Mouse (Mus musculus): Measurements from ENCODE around the gene Gjb3. TPM values are rescaled to one million over a fixed set of nuclear protein-coding genes. Genes with fewer than 3 reads are reported as not detected.

The Gjb3 gene
- total RNA-seq (2021): under 1 TPM in 1 of 2 experiments, not detected in 1; 0.21 TPM
- long read RNA-seq, experiment 1: 0 reads
- long read RNA-seq, experiment 2: 0 reads

DNA sequence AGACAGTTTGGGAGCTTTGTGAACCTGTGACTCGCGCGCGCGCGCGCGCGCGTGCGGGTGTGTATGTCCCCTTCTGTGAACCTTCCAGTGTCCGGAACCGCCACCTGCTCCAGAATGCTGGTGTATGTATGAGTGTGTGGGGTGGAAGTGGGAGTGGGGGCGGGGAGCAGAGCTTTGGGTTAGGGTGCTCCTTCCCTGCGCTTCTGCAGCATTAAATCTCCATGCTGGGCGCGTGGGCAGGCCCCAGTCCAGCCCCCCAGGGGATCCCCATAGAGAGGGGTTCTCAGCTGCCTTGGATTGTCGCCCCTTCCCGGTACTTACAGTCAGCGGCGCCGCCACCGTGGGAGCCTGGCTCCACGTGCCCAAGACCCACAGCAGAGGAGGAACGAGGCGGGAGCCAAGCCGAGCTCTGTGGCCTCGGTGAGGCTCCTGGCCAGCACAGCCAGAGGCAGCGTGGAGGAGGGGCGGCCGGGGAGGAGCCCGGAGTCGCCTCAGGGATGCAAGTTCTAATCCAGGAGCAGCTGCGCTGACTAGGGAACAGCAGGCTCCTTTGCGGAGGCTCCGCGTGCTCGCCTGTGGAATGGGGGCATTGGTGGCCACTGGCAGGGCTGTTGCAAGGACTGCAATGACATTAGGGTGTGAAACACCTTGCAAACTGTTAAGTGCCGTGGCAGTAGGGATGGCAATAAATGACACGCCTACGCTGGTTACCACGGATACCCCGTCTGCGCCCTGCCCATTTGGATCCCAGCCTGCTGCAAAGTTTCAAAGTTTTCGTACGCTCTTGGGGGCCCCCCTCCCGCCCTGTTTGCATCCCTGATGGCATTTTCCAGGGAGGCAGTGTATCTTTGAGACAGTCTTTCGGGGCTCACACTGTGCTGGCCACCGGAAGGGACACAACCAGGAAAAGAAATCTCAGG lies at the start of gene Gjb3:
TSS of gene Gjb3 (minus strand) at position 664 of the 920 bp plus-strand sequence.
- no peak within 1 kb of the TSS for H3K4me3 ChIP-seq
- no peak for DNase-seq (ENCODE audit: extremely low spot score in 1 of 2, low spot score in 2 of 2)

DNA sequence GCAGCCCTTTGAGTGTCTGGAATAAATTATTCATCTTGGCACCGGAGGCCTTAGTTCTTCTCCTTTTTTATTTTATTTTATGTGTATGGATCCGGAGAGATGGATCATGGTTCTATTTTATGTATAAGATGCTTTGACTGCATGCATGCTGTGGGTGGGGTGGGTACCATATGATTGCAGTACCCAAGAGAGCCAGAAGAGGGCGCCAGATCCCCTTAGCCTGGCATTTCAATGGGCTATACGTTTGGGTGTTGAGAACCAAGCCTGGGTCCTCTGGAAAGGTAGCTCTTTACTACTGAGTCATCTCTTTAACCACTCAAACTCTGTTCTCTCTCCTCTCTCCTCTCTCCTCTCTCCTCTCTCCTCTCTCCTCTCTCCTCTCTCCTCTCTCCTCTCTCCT lies 46.7 kb upstream of the Gjb3 start:
- no peak for DNase-seq (ENCODE audit: extremely low spot score in 1 of 2, low spot score in 2 of 2)
- intact Hi-C loops (cut with DNase I): no loop called here
- peak; percentile 51 for TF ChIP-seq CTCF (IDR thresholded peaks at IDR 0.05)
- Histone ChIP-seq H3K4me3 (no peak overlapping the region), H3K27ac (no peak overlapping the region)

More for the DNA sequence above, at the start of gene Gjb3:
- no peak for TF ChIP-seq CTCF (IDR thresholded peaks at IDR 0.05)
- intact Hi-C loops (cut with DNase I): no loop called here
- H3K27ac ChIP-seq: no peak within 1 kb of the TSS

DNA sequence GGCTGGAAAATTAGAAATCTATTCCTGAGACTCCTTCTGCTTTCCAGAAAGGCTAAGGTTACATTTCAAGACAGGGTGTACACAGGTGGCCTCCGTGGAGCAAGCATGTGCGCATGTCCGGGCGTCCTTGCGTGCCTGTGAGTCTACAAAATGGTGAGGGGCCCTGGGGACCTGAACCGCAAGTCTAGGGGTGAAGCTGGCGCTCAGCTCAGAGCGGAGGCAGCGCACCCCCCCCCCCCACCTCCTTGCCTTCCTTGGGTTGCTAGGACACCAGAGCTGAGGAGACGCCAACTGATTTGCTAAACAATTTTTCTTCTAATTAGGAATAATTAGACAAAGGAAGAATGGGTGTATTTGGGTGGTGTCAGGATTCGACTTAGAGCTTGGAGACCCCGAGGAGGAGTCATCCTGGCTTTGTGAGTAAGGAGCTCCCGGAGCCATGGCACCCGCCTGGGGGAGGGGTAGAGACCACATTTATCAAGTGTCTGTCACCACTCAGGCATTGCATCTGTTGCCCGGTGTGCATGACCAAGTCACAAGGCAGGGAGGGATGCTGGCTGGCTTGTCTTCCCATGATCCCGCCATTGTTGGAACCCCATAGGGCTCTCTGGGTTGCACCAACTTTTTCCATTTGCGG lies 45.0 kb upstream of the Gjb3 start:
- no peak for DNase-seq (ENCODE audit: extremely low spot score in 1 of 2, low spot score in 2 of 2)
- intact Hi-C loops (cut with DNase I): no loop called here
- TF ChIP-seq CTCF (IDR thresholded peaks at IDR 0.05): no peak
- Histone ChIP-seq H3K27ac (no peak overlapping the region), H3K4me3 (no peak overlapping the region)

DNA sequence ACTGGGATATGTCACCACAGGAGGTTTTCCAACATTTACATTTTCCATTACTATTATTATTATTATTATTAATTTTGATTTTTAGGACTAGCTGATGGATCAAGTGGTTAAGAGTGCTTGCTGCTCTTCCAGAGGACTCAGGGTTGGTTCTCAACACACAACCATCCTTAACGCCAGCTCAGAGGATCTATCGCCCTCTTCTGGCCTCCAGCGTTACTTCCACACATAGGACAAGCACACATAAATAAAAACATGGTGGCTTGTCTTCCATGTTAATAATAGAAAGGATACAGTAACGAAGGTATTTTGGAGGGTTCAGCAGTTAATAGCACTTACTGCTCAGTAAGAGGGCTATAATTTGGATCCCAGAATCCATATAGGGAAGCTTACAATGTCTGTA lies 44.0 kb upstream of the Gjb3 start:
- no peak for DNase-seq (ENCODE audit: extremely low spot score in 1 of 2, low spot score in 2 of 2)
- intact Hi-C loops (cut with DNase I): no loop called here
- peak; percentile 20 for TF ChIP-seq CTCF (IDR thresholded peaks at IDR 0.05)

DNA sequence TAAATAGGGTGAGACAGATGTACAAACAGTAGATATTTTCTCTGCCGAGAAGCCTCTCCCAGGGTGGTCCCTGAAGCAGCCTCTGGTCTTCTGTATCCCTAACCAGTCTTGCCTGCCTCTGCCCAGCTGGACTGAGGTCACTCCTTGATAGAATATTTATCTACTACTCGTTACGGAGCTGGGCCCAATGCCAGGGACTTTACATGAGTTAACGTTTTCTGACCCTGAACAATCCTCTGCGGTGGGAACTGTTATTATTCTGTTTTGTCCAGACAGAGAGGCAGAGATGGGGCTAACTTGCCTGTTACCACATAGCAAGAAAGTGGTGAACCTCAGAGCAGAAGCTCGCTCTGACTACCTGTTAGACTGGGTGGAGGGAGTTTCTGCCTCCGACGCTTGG lies 42.8 kb upstream of the Gjb3 start:
- TF ChIP-seq CTCF (IDR thresholded peaks at IDR 0.05): no peak
- Histone ChIP-seq H3K4me3 (no peak overlapping the region), H3K27ac (no peak overlapping the region)
- intact Hi-C loops (cut with DNase I): no loop called here
- DNase-seq (ENCODE audit: extremely low spot score in 1 of 2, low spot score in 2 of 2): no peak

More for the DNA sequence above, 44.0 kb upstream of the Gjb3 start:
- Histone ChIP-seq H3K4me3 (no peak overlapping the region), H3K27ac (no peak overlapping the region)

DNA sequence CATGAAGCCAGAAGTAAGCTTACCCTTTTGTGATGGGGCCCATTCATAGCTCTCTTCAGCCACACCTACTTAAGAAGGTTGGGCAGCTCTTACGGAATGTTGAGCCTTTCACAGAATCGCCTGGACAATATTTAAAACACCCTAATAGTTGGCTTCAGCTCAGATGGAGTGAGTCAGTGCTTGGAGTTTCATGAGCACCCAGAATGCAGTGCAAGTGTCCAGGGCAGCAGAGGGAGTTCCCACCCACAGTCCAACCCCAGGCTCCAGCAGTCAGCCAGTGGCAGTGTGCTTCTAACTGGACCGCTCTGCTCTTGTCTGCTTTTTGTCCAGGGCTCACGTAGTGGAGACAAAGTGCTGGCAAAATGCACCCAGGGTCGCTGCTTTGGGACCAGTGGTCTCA lies 40.9 kb upstream of the Gjb3 start:
- intact Hi-C loops (cut with DNase I): no loop called here
- DNase-seq (ENCODE audit: extremely low spot score in 1 of 2, low spot score in 2 of 2): no peak
- Histone ChIP-seq H3K4me3 (no peak overlapping the region), H3K27ac (no peak overlapping the region)
- no peak for TF ChIP-seq CTCF (IDR thresholded peaks at IDR 0.05)

DNA sequence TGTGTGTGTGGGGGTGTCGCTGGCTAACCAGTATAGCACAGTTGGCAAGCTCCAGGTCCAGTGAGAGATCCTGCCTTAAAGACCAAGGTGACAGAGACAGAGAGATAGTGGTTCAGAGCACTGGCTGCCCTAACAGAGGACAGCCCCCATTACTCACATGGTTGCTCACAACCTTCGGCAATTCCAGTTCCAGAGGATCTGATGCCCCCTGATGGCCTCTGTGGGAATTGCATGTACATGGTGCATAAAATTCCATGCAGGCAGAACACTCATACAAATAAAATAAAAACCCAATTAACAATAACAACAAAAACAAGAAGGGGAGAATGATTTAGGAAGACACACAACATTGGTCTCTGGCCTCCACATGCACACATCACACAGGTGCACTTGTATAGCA lies 39.8 kb upstream of the Gjb3 start:
- Histone ChIP-seq H3K27ac (no peak overlapping the region), H3K4me3 (no peak overlapping the region)
- peak; percentile 37 for TF ChIP-seq CTCF (IDR thresholded peaks at IDR 0.05)
- no peak for DNase-seq (ENCODE audit: extremely low spot score in 1 of 2, low spot score in 2 of 2)
- intact Hi-C loops (cut with DNase I): no loop called here

DNA sequence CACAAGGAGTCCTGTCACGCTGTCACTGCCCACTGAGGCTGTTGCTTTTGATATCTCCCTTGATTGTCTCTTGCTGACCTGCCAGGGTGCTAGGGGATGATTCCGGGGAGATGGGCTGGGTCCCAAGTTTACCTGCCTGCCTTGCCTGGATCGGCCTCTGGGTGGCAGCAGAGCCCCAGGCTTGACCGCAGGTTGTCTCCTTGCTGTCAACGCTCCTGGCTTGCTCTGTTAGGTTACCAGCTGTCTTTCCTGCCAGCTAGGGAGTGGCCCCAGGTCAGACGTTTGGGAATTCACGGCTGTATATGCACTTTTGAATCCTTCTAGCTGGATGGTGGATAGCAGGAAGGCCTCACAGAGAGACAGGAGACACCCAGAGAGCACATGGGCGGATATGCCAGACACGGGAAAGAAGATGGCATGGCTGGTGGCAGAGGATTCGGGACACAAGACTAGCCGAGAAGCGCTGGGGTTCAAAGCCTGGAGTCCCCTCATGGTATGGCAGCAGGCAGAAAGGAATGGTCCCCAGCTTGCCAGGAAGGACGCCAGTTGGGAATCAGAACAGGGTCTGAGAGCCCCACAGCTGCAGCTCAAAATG lies 37.8 kb upstream of the Gjb3 start:
- peak; percentile 70 to 78 for DNase-seq (ENCODE audit: extremely low spot score in 1 of 2, low spot score in 2 of 2)
- intact Hi-C loops (cut with DNase I): loop anchor here (1.0 to 5.0 kb wide), 3 partner anchors 69 to 1174 kb away; no protein-coding TSS in a partner anchor
- Histone ChIP-seq H3K27ac (no peak overlapping the region), H3K4me3 (no peak overlapping the region)
- TF ChIP-seq CTCF (IDR thresholded peaks at IDR 0.05): peak; percentile 93

DNA sequence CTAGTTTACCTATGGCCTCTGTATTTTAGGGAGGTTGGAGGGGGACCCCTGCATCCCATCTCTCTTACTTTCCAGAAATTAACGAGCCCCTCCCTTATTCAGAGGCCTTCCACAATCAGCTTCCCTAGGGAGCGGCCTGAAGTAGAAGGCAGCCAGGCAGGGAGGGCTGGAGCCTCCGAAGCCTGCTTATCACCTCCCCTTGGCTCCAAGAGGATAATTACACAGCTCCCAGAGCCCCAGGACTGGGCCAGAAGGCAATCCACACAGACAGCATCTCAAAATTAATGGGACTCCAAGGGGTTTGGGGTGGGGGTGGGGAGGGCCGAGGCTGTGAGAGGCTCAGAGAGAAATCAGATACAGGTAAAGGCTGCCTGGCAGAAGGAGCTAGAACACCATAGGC lies 35.2 kb upstream of the Gjb3 start:
- no peak overlapping the region for H3K4me3 ChIP-seq
- DNase-seq (ENCODE audit: extremely low spot score in 1 of 2, low spot score in 2 of 2): no peak
- intact Hi-C loops (cut with DNase I): loop anchor here (5.0 kb wide), 2 partner anchors 71 to 1176 kb away; no protein-coding TSS in a partner anchor
- H3K27ac ChIP-seq: no peak overlapping the region
- no peak for TF ChIP-seq CTCF (IDR thresholded peaks at IDR 0.05)

DNA sequence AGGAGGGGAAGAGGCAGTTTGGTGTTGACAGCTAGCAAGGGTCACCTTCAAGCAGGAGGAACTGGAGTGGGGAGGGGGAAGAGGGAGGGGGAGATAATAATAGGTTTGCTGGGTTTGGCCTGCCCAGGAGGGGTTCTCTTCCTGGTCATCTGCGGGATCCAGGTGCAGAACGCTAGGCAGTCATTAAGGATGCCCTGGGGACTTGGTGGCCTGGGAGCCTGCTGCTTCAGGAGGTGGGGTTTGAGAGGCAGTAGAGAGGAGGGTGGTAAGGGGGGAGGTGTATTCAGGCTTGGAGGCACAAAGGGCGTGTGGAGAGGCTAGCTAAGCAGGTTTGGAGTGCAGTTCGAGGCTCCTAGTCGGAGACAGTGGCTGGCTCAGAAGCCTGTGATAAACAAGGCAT lies 34.8 kb upstream of the Gjb3 start:
- TF ChIP-seq CTCF (IDR thresholded peaks at IDR 0.05): no peak
- intact Hi-C loops (cut with DNase I): loop anchor here (5.0 kb wide), 2 partner anchors 72 to 1177 kb away; no protein-coding TSS in a partner anchor
- DNase-seq (ENCODE audit: extremely low spot score in 1 of 2, low spot score in 2 of 2): no peak
- Histone ChIP-seq H3K4me3 (no peak overlapping the region), H3K27ac (no peak overlapping the region)

DNA sequence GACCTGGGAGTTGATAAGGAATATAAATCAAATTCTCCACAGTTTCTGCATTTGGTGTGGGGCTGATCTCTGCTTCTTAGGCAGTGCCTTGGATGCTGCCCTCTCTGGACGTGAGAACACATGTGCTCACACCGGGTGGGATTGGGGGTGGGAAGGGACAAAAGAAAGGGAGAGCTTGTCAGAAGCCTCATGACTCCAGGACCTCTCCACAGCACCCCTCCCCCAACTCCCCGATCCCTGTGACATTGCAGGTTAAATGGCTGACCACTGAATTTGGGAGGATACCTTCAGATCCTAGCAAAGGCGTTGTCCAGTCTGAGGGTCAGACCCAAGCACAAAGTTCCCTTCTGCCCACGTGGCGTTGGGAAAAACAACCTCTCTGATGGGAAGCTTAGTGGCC lies 33.8 kb upstream of the Gjb3 start:
- Histone ChIP-seq H3K4me3 (no peak overlapping the region), H3K27ac (no peak overlapping the region)
- no peak for TF ChIP-seq CTCF (IDR thresholded peaks at IDR 0.05)
- no peak for DNase-seq (ENCODE audit: extremely low spot score in 1 of 2, low spot score in 2 of 2)
- intact Hi-C loops (cut with DNase I): no loop called here

DNA sequence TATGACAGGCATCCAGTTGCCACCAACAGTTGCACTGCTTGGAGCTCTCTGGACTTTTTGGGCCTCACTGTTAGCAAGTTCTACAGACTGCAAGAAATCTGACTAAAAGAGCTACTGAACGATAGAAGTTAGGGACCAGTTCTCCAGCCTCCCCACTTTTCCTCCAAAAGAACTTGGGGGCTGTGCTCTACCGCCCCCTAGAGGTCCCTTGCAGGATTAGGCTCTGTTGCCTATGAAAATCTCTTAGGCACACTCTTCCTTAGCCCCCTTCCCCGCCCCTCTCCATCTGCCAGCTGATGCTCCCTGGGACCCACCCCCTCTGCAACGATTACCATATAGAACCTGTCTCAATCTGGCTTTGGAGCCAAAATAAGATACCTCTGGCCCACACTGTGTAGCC lies 32.7 kb upstream of the Gjb3 start:
- H3K4me3 ChIP-seq: no peak overlapping the region
- H3K27ac ChIP-seq: no peak overlapping the region
- intact Hi-C loops (cut with DNase I): no loop called here
- no peak for DNase-seq (ENCODE audit: extremely low spot score in 1 of 2, low spot score in 2 of 2)
- TF ChIP-seq CTCF (IDR thresholded peaks at IDR 0.05): peak; percentile 56
